Mouse (Mus musculus) myocyte (in vitro differentiated cells): ENCODE data around the gene Slc44a1.

Source experiments
- CEBPB ChIP-seq: IDR thresholded peaks from 2 replicates; pipeline ENCODE4 v1.6.1; 2011; ENCODE audit warnings: mild to moderate bottlenecking, moderate library complexity; ENCODE audit not compliant: poor library complexity, insufficient read depth, severe bottlenecking
- E2F4 ChIP-seq: IDR thresholded peaks from one replicate; pipeline ENCODE4 v1.6.1; 2011; ENCODE audit warnings: mild to moderate bottlenecking, control low read depth, moderate library complexity; ENCODE audit not compliant: insufficient read depth
- MAX ChIP-seq: IDR thresholded peaks from one replicate; pipeline ENCODE4 v1.6.1; 2011; ENCODE audit warnings: low read depth, mild to moderate bottlenecking, control low read depth
- MYOG ChIP-seq, 3 experiments: IDR thresholded peaks; one replicate each; pipeline ENCODE4 v1.6.1; 2011; ENCODE audit warnings: control low read depth in 2 of 3, low read depth in 2 of 3, mild to moderate bottlenecking in 2 of 3; ENCODE audit not compliant: insufficient read length in 2 of 3, control insufficient read depth in 1 of 3, insufficient read depth in 1 of 3
- POLR2A ChIP-seq: IDR thresholded peaks from one replicate; pipeline ENCODE4 v1.6.1; 2011; ENCODE audit warnings: low read depth, mild to moderate bottlenecking, control low read depth, moderate library complexity; ENCODE audit not compliant: insufficient read length
- POLR2AphosphoS2 ChIP-seq: IDR thresholded peaks from one replicate; pipeline ENCODE4 v1.6.1; 2011; ENCODE audit warnings: low read depth, control low read depth; ENCODE audit not compliant: insufficient read length
- REST ChIP-seq: IDR thresholded peaks from one replicate; pipeline ENCODE4 v1.6.1; 2011; ENCODE audit warnings: mild to moderate bottlenecking, control low read depth, moderate library complexity; ENCODE audit not compliant: insufficient read depth, insufficient read length
- TCF12 ChIP-seq: IDR thresholded peaks from one replicate; pipeline ENCODE4 v1.6.1; 2011; ENCODE audit warnings: mild to moderate bottlenecking, control low read depth; ENCODE audit not compliant: poor library complexity, insufficient read depth, severe bottlenecking
- USF1 ChIP-seq: IDR thresholded peaks from one replicate; pipeline ENCODE4 v1.6.1; 2011; ENCODE audit warnings: low read depth, mild to moderate bottlenecking, control low read depth, moderate library complexity

GRCm38 (mm10) chr4:53588936-53589335 lies 148.7 kb downstream of the Slc44a1 start:
- TF ChIP-seq MAX, result no peak
- TF ChIP-seq POLR2AphosphoS2, result no peak
- TF ChIP-seq REST, result no peak
- TF ChIP-seq MYOG (IDR thresholded peaks at IDR 0.05; ENCODE audit: control insufficient read depth in 1 of 3, insufficient read depth in 1 of 3, insufficient read length in 2 of 3, low read depth in 2 of 3), result no peak
- TF ChIP-seq TCF12, result no peak
- TF ChIP-seq POLR2A, result no peak
- no peak for TF ChIP-seq USF1
- no peak for TF ChIP-seq CEBPB
- TF ChIP-seq E2F4, result no peak
